Mouse (Mus musculus): ENCODE results near the gene Gm10322. TPM values are rescaled to one million over a fixed set of nuclear protein-coding genes. Genes with fewer than 3 reads are reported as not detected.

The Gm10322 gene
- polyA plus RNA-seq, 1 experiment from 2014 or later: not detected

DNA sequence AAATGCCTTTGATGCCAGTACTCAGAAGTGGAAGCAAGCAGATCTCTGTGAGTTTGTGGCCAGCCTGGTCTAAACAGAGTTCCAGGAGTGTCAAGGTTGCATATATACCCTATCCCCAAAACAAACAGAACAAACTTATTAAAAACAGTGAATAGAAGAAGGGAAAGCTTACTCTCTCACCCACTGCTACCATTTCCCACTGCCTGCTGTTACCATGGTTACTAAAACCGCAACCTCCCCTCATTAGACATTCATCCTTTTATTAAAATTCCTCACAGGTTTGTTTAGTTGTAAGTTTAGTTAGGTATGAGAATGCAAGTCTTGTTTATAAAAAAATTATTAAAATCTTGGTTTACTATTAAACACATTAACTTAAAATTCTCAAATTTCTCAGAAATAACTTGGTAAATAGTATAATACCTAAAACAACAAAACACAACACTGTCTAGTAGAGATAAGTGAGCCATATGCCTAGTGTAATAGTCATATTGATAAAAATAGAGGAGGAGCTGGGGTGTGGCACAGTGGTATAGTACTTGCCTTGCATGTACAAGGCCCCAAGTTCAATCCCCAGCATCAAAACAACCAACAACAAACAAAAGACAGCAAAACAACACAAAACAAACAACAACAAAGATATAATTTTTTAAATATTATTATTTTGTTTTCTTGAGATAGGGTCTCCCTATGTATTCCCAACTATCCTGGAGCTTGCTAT is 33.9 kb upstream of the Gm10322 start:
- H3K36me3 ChIP-seq: no peaks in the 10 kb centered on the region
- no peaks in the 10 kb centered on the region for H3K27me3 ChIP-seq (ENCODE audit: insufficient read depth, poor library complexity, severe bottlenecking)
- H3K4me1 ChIP-seq (replicated peaks): peaks cover 11% of the 10 kb centered on the region
- no peak overlapping the region for H3K4me3 ChIP-seq
- 85% methylated on average over 1 of the region's 1 CpGs for WGBS
- DNase-seq (ENCODE audit: low spot score): no peak
- no peaks in the 10 kb centered on the region for H3K9me3 ChIP-seq
- no peak overlapping the region for H3K27ac ChIP-seq

DNA sequence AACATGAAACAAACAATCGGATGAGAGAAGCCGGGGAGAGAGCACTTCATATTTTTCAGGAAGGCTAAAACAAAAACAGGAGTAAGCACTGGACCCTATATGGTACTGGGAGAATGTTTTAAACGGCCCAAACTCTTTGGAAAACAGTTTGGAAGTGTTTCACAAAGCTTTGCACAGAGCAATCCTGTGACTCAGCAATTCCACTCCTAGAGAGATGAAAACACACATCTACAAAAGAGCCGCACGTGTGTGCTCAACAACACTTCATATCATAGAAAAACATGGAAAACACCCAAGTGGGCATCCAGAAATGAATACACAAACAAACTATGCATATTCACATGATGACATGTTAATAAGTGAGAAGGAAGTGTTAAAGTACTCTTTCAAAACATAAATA is 30.2 kb upstream of the Gm10322 start:
- Histone ChIP-seq H3K36me3 (no peaks in the 10 kb centered on the region), H3K4me3 (no peak overlapping the region), H3K27me3 (ENCODE audit: insufficient read depth, poor library complexity, severe bottlenecking) (no peaks in the 10 kb centered on the region), H3K27ac (no peak overlapping the region), H3K4me1 (replicated peaks) (no peaks in the 10 kb centered on the region), H3K9me3 (no peaks in the 10 kb centered on the region)
- no peak for DNase-seq (ENCODE audit: low spot score)
- 91% methylated on average over 5 of the region's 5 CpGs for WGBS

DNA sequence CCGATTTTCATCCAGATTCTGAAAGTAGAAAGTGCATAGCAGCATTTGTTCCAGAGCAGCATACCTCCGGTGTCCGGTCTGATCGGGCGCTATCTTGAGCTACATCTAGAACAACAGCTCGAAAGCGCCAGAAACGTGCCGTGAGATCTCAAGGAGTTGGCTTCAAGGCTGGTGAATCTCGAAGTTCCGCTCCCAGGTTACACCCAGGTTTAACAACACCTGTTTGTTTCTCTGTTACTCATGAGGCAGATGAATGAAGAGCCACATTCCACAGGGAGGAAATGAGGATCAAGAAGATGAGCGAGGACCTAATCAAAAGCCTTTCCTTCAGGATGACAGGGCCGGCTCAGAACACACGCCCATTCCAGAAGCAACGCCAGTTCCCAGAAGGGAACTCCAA is 29.0 kb upstream of the Gm10322 start:
- WGBS: 94% methylated on average over 15 of the region's 15 CpGs
- Histone ChIP-seq H3K27me3 (ENCODE audit: insufficient read depth, poor library complexity, severe bottlenecking) (no peaks in the 10 kb centered on the region), H3K4me1 (replicated peaks) (no peaks in the 10 kb centered on the region), H3K36me3 (no peaks in the 10 kb centered on the region), H3K4me3 (no peak overlapping the region), H3K9me3 (no peaks in the 10 kb centered on the region), H3K27ac (no peak overlapping the region)
- no peak for DNase-seq (ENCODE audit: low spot score)

GRCm38 (mm10) chr10:59588135-59588534 is 27.7 kb upstream of the Gm10322 start:
- H3K9me3 ChIP-seq: no peaks in the 10 kb centered on the region
- no peak for DNase-seq (ENCODE audit: low spot score)
- H3K27ac ChIP-seq: no peak overlapping the region
- WGBS: 88% methylated on average over 7 of the region's 7 CpGs
- H3K36me3 ChIP-seq: no peaks in the 10 kb centered on the region
- no peaks in the 10 kb centered on the region for H3K4me1 ChIP-seq (replicated peaks)
- H3K27me3 ChIP-seq (ENCODE audit: insufficient read depth, poor library complexity, severe bottlenecking): no peaks in the 10 kb centered on the region
- H3K4me3 ChIP-seq: no peak overlapping the region

DNA sequence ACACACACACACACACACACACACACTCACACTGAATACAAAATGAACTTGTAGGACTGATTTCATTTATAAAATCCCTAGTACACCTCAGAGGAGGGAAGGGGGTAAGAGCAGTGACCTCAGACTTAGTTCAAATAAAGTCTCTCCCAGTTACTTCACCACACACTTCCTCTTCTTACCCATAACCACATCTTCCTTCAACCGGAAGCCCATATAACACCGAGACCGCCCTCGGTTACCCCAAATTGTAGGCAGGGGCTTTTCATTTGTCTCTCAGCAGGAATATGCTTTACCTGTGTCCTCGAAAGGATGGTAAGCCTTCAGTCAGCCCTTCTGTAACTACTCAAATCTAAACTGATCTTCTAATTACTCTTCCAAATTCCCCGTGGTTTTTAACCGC is 26.4 kb upstream of the Gm10322 start:
- H3K4me1 ChIP-seq (replicated peaks): no peaks in the 10 kb centered on the region
- no peak overlapping the region for H3K27ac ChIP-seq
- no peak overlapping the region for H3K4me3 ChIP-seq
- no peaks in the 10 kb centered on the region for H3K27me3 ChIP-seq (ENCODE audit: insufficient read depth, poor library complexity, severe bottlenecking)
- DNase-seq (ENCODE audit: low spot score): no peak
- 91% methylated on average over 7 of the region's 7 CpGs for WGBS
- no peaks in the 10 kb centered on the region for H3K9me3 ChIP-seq
- H3K36me3 ChIP-seq: no peaks in the 10 kb centered on the region

DNA sequence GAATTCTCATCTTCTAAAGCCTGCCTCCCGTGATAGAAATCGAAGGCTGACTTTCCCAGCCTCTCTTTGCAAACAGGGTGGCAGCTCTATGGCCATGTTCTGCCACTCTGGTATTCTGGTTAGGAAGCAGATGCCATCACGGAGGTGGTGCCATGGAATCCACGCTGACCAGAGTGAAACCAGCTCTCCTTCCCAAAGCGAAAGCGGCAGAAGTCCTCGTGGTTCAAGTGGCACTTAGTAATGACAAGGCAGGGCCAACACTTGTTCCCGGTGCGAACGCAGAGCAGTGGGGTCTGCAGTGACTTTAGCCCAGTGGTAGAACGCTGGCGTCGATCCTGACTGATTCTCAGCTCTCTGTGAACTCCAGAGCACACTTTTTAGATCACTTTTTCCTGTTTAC is 26.0 kb upstream of the Gm10322 start:
- H3K4me3 ChIP-seq: no peak overlapping the region
- H3K27me3 ChIP-seq (ENCODE audit: insufficient read depth, poor library complexity, severe bottlenecking): no peaks in the 10 kb centered on the region
- no peak overlapping the region for H3K27ac ChIP-seq
- H3K36me3 ChIP-seq: no peaks in the 10 kb centered on the region
- no peak for DNase-seq (ENCODE audit: low spot score)
- 94% methylated on average over 13 of the region's 13 CpGs for WGBS
- no peaks in the 10 kb centered on the region for H3K4me1 ChIP-seq (replicated peaks)
- H3K9me3 ChIP-seq: no peaks in the 10 kb centered on the region

GRCm38 (mm10) chr10:59590606-59591005 is 25.3 kb upstream of the Gm10322 start:
- H3K4me1 ChIP-seq (replicated peaks): no peaks in the 10 kb centered on the region
- no peak for DNase-seq (ENCODE audit: low spot score)
- no peak overlapping the region for H3K27ac ChIP-seq
- no peaks in the 10 kb centered on the region for H3K27me3 ChIP-seq (ENCODE audit: insufficient read depth, poor library complexity, severe bottlenecking)
- H3K9me3 ChIP-seq: no peaks in the 10 kb centered on the region
- H3K36me3 ChIP-seq: no peaks in the 10 kb centered on the region
- WGBS: 95% methylated on average over 9 of the region's 9 CpGs
- H3K4me3 ChIP-seq: no peak overlapping the region

- DNase-seq (ENCODE audit: low spot score): no peak
- H3K4me1 ChIP-seq (replicated peaks): no peaks in the 10 kb centered on the region
- no peaks in the 10 kb centered on the region for H3K9me3 ChIP-seq
- 84% methylated on average over 13 of the region's 13 CpGs for WGBS
- H3K27me3 ChIP-seq (ENCODE audit: insufficient read depth, poor library complexity, severe bottlenecking): no peaks in the 10 kb centered on the region
- H3K27ac ChIP-seq: no peak overlapping the region
- no peaks in the 10 kb centered on the region; the same call in 1 of the 2 replicates for H3K36me3 ChIP-seq
- no peak overlapping the region for H3K4me3 ChIP-seq
Measured at GRCm38 (mm10) chr10:59593826-59594570, 21.9 kb upstream of the Gm10322 start.

- Histone ChIP-seq H3K27me3 (ENCODE audit: insufficient read depth, poor library complexity, severe bottlenecking) (no peaks in the 10 kb centered on the region), H3K9me3 (no peaks in the 10 kb centered on the region), H3K4me3 (no peak overlapping the region), H3K4me1 (replicated peaks) (no peaks in the 10 kb centered on the region), H3K36me3 (no peaks in the 10 kb centered on the region; the same call in 1 of the 2 replicates), H3K27ac (no peak overlapping the region)
- no peak for DNase-seq (ENCODE audit: low spot score)
- 90% methylated on average over 8 of the region's 8 CpGs for WGBS
Measured at GRCm38 (mm10) chr10:59600516-59600915, 15.3 kb upstream of the Gm10322 start.

DNA sequence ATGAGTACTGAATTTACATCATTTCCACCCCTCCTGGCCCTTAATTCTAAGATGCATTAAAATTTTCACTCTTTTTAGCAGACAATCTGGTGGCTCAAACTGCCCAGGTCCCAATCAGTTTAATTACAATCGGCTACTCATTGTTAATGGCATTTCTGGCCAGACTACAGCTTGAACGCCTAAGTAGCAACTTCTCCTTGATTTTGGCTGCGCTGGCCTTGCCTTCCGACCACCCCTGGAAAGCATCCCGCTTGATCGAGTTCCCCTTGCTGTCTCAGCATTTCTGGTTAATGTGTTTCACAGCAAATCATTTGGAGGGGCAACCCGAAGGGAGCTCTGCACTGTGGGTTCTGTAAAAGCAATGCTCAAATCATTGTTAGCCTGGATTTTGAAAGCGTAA is 13.8 kb upstream of the Gm10322 start:
- WGBS: 81% methylated on average over 8 of the region's 8 CpGs
- no peak for DNase-seq (ENCODE audit: low spot score)

DNA sequence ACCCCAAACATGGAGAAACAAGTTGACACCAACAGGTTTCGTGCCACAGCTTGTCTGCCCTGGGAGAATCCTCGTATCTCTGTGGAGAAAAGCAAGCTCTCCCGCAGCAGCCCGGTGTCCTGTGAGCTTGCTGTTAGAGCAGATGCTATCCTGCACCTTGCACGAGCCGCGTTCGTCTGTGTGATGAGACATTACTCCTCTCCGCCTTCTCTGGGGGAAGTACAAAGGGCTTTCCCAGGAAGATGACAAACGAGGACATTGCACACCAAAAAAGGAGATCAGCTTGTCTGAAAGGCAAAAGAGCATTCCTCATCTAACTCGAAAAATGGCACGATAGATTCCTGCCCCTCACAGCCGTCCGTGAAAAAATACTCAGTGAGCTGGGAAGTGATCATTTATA is 13.0 kb upstream of the Gm10322 start:
- WGBS: 80% methylated on average over 14 of the region's 14 CpGs
- Histone ChIP-seq H3K9me3 (no peaks in the 10 kb centered on the region), H3K4me3 (no peak overlapping the region), H3K36me3 (no peaks in the 10 kb centered on the region), H3K27ac (no peak overlapping the region), H3K4me1 (replicated peaks) (no peaks in the 10 kb centered on the region), H3K27me3 (ENCODE audit: insufficient read depth, poor library complexity, severe bottlenecking) (no peaks in the 10 kb centered on the region)
- DNase-seq (ENCODE audit: low spot score): no peak

More for the DNA sequence above, 13.8 kb upstream of the Gm10322 start:
- Histone ChIP-seq H3K4me3 (no peak overlapping the region), H3K27me3 (ENCODE audit: insufficient read depth, poor library complexity, severe bottlenecking) (no peaks in the 10 kb centered on the region), H3K9me3 (no peaks in the 10 kb centered on the region), H3K27ac (no peak overlapping the region), H3K36me3 (no peaks in the 10 kb centered on the region), H3K4me1 (replicated peaks) (no peaks in the 10 kb centered on the region)

GRCm38 (mm10) chr10:59603843-59604242 is 12.0 kb upstream of the Gm10322 start:
- Histone ChIP-seq H3K4me1 (replicated peaks) (no peaks in the 10 kb centered on the region), H3K9me3 (no peaks in the 10 kb centered on the region), H3K27me3 (ENCODE audit: insufficient read depth, poor library complexity, severe bottlenecking) (no peaks in the 10 kb centered on the region), H3K36me3 (no peaks in the 10 kb centered on the region), H3K4me3 (no peak overlapping the region), H3K27ac (no peak overlapping the region)
- 62% methylated on average over 5 of the region's 5 CpGs for WGBS
- DNase-seq (ENCODE audit: low spot score): no peak

GRCm38 (mm10) chr10:59604879-59605464 is 10.9 kb upstream of the Gm10322 start:
- Histone ChIP-seq H3K9me3 (no peaks in the 10 kb centered on the region), H3K4me1 (replicated peaks) (no peaks in the 10 kb centered on the region), H3K36me3 (no peaks in the 10 kb centered on the region), H3K27me3 (ENCODE audit: insufficient read depth, poor library complexity, severe bottlenecking) (no peaks in the 10 kb centered on the region), H3K27ac (no peak overlapping the region), H3K4me3 (no peak overlapping the region)
- no peak for DNase-seq (ENCODE audit: low spot score)
- 84% methylated on average over 11 of the region's 11 CpGs for WGBS

All from hindbrain, embryonic 10.5 days (tissue).